Mouse (Mus musculus): ENCODE measurements at regions not wholly inside any gene's neighbourhood (a gene's known extent, or its start where the extent isn't known, plus 50 kb on each side); places are given as distances from the start of the nearest gene placed in this dataset.
A peak's percentile ranks its signal among the peaks of the same experiment; 100 is the strongest.

DNA sequence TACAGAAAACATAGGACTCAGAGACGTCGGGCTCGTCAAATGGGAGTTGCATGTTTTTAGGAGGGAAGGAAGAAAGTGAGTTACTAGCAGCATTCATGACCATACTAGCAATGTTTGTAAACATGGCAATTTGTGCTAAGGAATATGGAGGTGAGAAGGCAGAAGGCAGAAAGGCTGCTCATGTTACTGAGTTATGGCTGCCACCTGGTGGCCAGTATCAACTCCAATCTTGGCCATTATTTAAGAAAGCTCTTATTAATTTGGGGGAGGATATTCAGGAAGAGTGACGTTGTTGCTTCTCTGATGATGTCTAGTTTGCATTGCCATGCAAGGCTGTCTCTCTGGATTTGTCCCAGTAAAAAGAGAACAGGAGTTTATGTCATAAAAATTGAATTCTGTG lies 239.7 kb upstream of the P2ry1 start:
- TF ChIP-seq EP300 (IDR thresholded peaks at IDR 0.05; ENCODE audit: low read depth) (no peak), CTCF (IDR thresholded peaks at IDR 0.05; ENCODE audit: low read depth) (peak; percentile 81)
